Mouse (Mus musculus) adrenal gland, adult 2 months (tissue): Measurements from ENCODE around the gene Gps1. TPM values are rescaled to one million over a fixed set of nuclear protein-coding genes. Genes with fewer than 3 reads are reported as not detected.

ENCODE experiments used
- polyA plus RNA-seq: library from polyadenylated mRNA; depleted of rRNA; stranded (reverse); fragments of >200 nt; gene quantifications from 2 replicates; pipeline ENCODE4 v1.2.3, GENCODE M21; 2012; rRNA removed
- total RNA-seq, 2 experiments: library from RNA; stranded (reverse); gene quantifications; 2 replicates each; pipeline ENCODE4 v1.2.3; 2021

The Gps1 gene
- total and polyA plus RNA-seq, 3 experiments: 113 to 178 (median 141) TPM

Other genes starting within 250 kb of the Gps1 start
- 10 to 100 TPM; 56.9 to 65.8 TPM for gene Mcrip1, start 234.5 kb upstream of the Gps1 start, total RNA-seq
- 136 and 157 TPM in 2 replicates for gene Mcrip1, start 234.5 kb upstream of the Gps1 start, polyA plus RNA-seq
- under 1 TPM; 0.40 to 0.79 TPM for gene Ppp1r27, start 233.1 kb upstream of the Gps1 start, total RNA-seq
- gene Ppp1r27, start 233.1 kb upstream of the Gps1 start, polyA plus RNA-seq: 0.83 and 1.2 TPM in 2 replicates
- gene P4hb, start 211.0 kb upstream of the Gps1 start, total RNA-seq: 100 to 1,000 TPM; 462 to 524 TPM
- gene P4hb, start 211.0 kb upstream of the Gps1 start, polyA plus RNA-seq: 108 and 126 TPM in 2 replicates
- gene Arhgdia, start 202.6 kb upstream of the Gps1 start, total RNA-seq: 100 to 1,000 TPM; 355 to 386 TPM
- 712 and 786 TPM in 2 replicates for gene Arhgdia, start 202.6 kb upstream of the Gps1 start, polyA plus RNA-seq
- gene Alyref, start 185.9 kb upstream of the Gps1 start, total RNA-seq: 10 to 100 TPM; 85.5 to 97.9 TPM
- 10.3 and 12.6 TPM in 2 replicates for gene Alyref, start 185.9 kb upstream of the Gps1 start, polyA plus RNA-seq
- 10 to 100 TPM; 82.8 to 85.9 TPM for gene Anapc11, start 185.9 kb upstream of the Gps1 start, total RNA-seq
- gene Anapc11, start 185.9 kb upstream of the Gps1 start, polyA plus RNA-seq: 183 and 187 TPM in 2 replicates
- gene Npb, start 175.8 kb upstream of the Gps1 start, total RNA-seq: under 1 TPM; 0.61 to 0.62 TPM
- gene Npb, start 175.8 kb upstream of the Gps1 start, polyA plus RNA-seq: 1.6 and 2.3 TPM in 2 replicates
- gene Pcyt2, start 166.3 kb upstream of the Gps1 start, total RNA-seq: 100 to 1,000 TPM; 201 to 344 TPM
- 460 and 610 TPM in 2 replicates for gene Pcyt2, start 166.3 kb upstream of the Gps1 start, polyA plus RNA-seq
- gene Sirt7, start 159.0 kb upstream of the Gps1 start, total RNA-seq: 10 to 100 TPM; 54.2 to 69.5 TPM
- 109 and 128 TPM in 2 replicates for gene Sirt7, start 159.0 kb upstream of the Gps1 start, polyA plus RNA-seq
- gene Mafg, start 150.7 kb upstream of the Gps1 start, total RNA-seq: 10 to 100 TPM; 48.1 to 60.7 TPM
- 54.3 and 66.9 TPM in 2 replicates for gene Mafg, start 150.7 kb upstream of the Gps1 start, polyA plus RNA-seq
- 1 to 10 TPM; 1.0 to 1.9 TPM for gene Pycr1, start 140.5 kb upstream of the Gps1 start, total RNA-seq
- 3.5 and 3.6 TPM in 2 replicates for gene Pycr1, start 140.5 kb upstream of the Gps1 start, polyA plus RNA-seq
- gene Myadml2, start 136.1 kb upstream of the Gps1 start, total RNA-seq: 1 to 10 TPM in 1 of 2 experiments, not detected in 1; 1.0 TPM
- gene Myadml2, start 136.1 kb upstream of the Gps1 start, polyA plus RNA-seq: 0.11 and 0.59 TPM in 2 replicates
- 1 to 10 TPM; 2.8 to 8.1 TPM for gene Notum, start 123.1 kb upstream of the Gps1 start, total RNA-seq
- 7.4 and 9.3 TPM in 2 replicates for gene Notum, start 123.1 kb upstream of the Gps1 start, polyA plus RNA-seq
- 10 to 100 TPM; 74.9 to 84.1 TPM for gene Aspscr1, start 111.3 kb upstream of the Gps1 start, total RNA-seq
- 124 and 125 TPM in 2 replicates for gene Aspscr1, start 111.3 kb upstream of the Gps1 start, polyA plus RNA-seq
- 10 to 100 TPM; 54.0 to 63.5 TPM for gene Cenpx, start 70.5 kb upstream of the Gps1 start, total RNA-seq
- gene Cenpx, start 70.5 kb upstream of the Gps1 start, polyA plus RNA-seq: 86.0 and 90.2 TPM in 2 replicates
- gene Lrrc45, start 70.3 kb upstream of the Gps1 start, total RNA-seq: 10 to 100 TPM; 21.9 to 25.3 TPM
- gene Lrrc45, start 70.3 kb upstream of the Gps1 start, polyA plus RNA-seq: 34.2 and 40.1 TPM in 2 replicates
- gene Rac3, start 62.8 kb upstream of the Gps1 start, total RNA-seq: 10 to 100 TPM; 13.7 to 15.9 TPM
- gene Rac3, start 62.8 kb upstream of the Gps1 start, polyA plus RNA-seq: 21.1 and 25.6 TPM in 2 replicates
- gene Dcxr, start 57.0 kb upstream of the Gps1 start, total RNA-seq: 100 to 1,000 TPM in 1 of 2 experiments, 10 to 100 TPM in 1; 41.4 to 122 TPM
- 136 and 150 TPM in 2 replicates for gene Dcxr, start 57.0 kb upstream of the Gps1 start, polyA plus RNA-seq
- gene Cbr2, start 52.2 kb upstream of the Gps1 start, total RNA-seq: 10 to 100 TPM in 1 of 2 experiments, 1 to 10 TPM in 1; 8.3 to 10.6 TPM
- 52.6 and 54.2 TPM in 2 replicates for gene Cbr2, start 52.2 kb upstream of the Gps1 start, polyA plus RNA-seq
- 10 to 100 TPM in 1 of 2 experiments, 1 to 10 TPM in 1; 5.5 to 12.3 TPM for gene Hmga1b, start 21.5 kb upstream of the Gps1 start, total RNA-seq
- 2.8 and 6.6 TPM in 2 replicates for gene Hmga1b, start 21.5 kb upstream of the Gps1 start, polyA plus RNA-seq
- 10 to 100 TPM; 18.3 to 20.9 TPM for gene Rfng, start 65 bp upstream of the Gps1 start, total RNA-seq
- gene Rfng, start 65 bp upstream of the Gps1 start, polyA plus RNA-seq: 91.6 and 95.4 TPM in 2 replicates
- 10 to 100 TPM; 56.0 to 62.0 TPM for gene Dus1l, start 12.1 kb downstream of the Gps1 start, total RNA-seq
- 43.8 and 53.7 TPM in 2 replicates for gene Dus1l, start 12.1 kb downstream of the Gps1 start, polyA plus RNA-seq
- 1,000 to 10,000 TPM in 1 of 2 experiments, 100 to 1,000 TPM in 1; 505 to 2,290 TPM for gene Fasn, start 40.3 kb downstream of the Gps1 start, total RNA-seq
- gene Fasn, start 40.3 kb downstream of the Gps1 start, polyA plus RNA-seq: 7,384 and 9,917 TPM in 2 replicates
- gene Ccdc57, start 148.6 kb downstream of the Gps1 start, total RNA-seq: 10 to 100 TPM in 1 of 2 experiments, 1 to 10 TPM in 1; 8.4 to 20.4 TPM
- 2.7 and 3.5 TPM in 2 replicates for gene Ccdc57, start 148.6 kb downstream of the Gps1 start, polyA plus RNA-seq
- gene Slc16a3, start 164.2 kb downstream of the Gps1 start, total RNA-seq: 1 to 10 TPM; 1.2 to 1.3 TPM
- 1.4 and 2.5 TPM in 2 replicates for gene Slc16a3, start 164.2 kb downstream of the Gps1 start, polyA plus RNA-seq
- 100 to 1,000 TPM; 114 to 126 TPM for gene Csnk1d, start 207.1 kb downstream of the Gps1 start, total RNA-seq
- 39.8 and 48.7 TPM in 2 replicates for gene Csnk1d, start 207.1 kb downstream of the Gps1 start, polyA plus RNA-seq